Mouse (Mus musculus) heart, embryonic 10.5 days (tissue): Measurements from ENCODE around the gene Ints13. TPM values are rescaled to one million over a fixed set of nuclear protein-coding genes. Genes with fewer than 3 reads are reported as not detected.

Source experiments
- DNase-seq: peaks from one replicate; pipeline ENCODE4 v3.0.0-alpha.2; 2017; ENCODE audit warnings: low spot score
- H3K27ac ChIP-seq: fragments of 300-500 bp; sonication (generic); 2 replicates; pipeline ENCODE4 v1.5.1; 2016; ENCODE audit warnings: mild to moderate bottlenecking
- H3K27me3 ChIP-seq: fragments of 300-500 bp; sonication (generic); 2 replicates; pipeline ENCODE4 v1.6.1; 2016; ENCODE audit warnings: mild to moderate bottlenecking; ENCODE audit not compliant: poor library complexity, insufficient read depth, severe bottlenecking
- H3K36me3 ChIP-seq: fragments of 300-500 bp; sonication (generic); 2 replicates; pipeline ENCODE4 v1.6.1; 2016; ENCODE audit warnings: mild to moderate bottlenecking, moderate library complexity
- H3K4me1 ChIP-seq: fragments of 300-500 bp; sonication (generic); 2 replicates; pipeline ENCODE4 v1.6.1; 2016; ENCODE audit warnings: mild to moderate bottlenecking
- H3K4me3 ChIP-seq: fragments of 300-500 bp; sonication (generic); 2 replicates; pipeline ENCODE4 v1.5.1; 2016; ENCODE audit warnings: mild to moderate bottlenecking, moderate library complexity
- H3K9me3 ChIP-seq: fragments of 300-500 bp; sonication (generic); 2 replicates; pipeline ENCODE4 v1.6.1; 2016; ENCODE audit warnings: mild to moderate bottlenecking, moderate library complexity
- WGBS: fragments of 180-500 bp; shearing (Covaris S2); methylation state at CpG from one replicate; pipeline ENCODE4 v1.1.7; 2016; 5-methylcytosine and 5-hydroxymethylcytosine counted together
- polyA plus RNA-seq: library from polyadenylated mRNA; unstranded; fragments of >200 nt; fragmentation: Nextera tagmentation; extraction: Ambion mirVana; gene quantifications from 2 replicates; pipeline ENCODE4 v1.2.1, GENCODE M21; 2016

The Ints13 gene
- polyA plus RNA-seq, 1 experiment from 2014 or later: 63.1 TPM

DNA sequence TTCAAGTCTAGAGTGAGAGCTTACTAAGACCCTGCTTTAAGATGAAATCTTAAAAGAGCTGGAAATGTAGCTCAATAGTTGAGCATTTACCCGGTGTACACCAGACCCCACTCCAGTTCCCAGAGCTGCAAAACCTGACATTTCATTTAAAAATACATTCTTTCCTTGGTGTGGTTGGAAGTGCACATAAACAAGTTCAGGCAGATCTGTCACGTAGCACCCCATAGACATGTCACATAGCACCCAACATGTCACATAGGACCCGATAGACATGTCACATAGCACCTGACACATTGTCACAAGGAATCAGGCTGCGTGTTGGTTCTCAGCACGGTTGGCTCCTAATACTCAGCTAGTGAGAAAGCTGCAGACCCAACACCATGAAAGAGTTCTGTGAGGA lies 42.1 kb downstream of the Ints13 start:
- 88% methylated on average over 5 of the region's 5 CpGs for WGBS

GRCm38 (mm10) chr6:146533146-146533545 lies 44.5 kb downstream of the Ints13 start:
- Histone ChIP-seq H3K27me3 (no peaks in the 10 kb centered on the region), H3K9me3 (no peaks in the 10 kb centered on the region), H3K4me3 (no peak overlapping the region), H3K27ac (no peak overlapping the region), H3K36me3 (no peaks in the 10 kb centered on the region), H3K4me1 (peaks cover 11% of the 10 kb centered on the region)
- WGBS: 80% methylated on average over 4 of the region's 4 CpGs
- DNase-seq: no peak

More for the DNA sequence above, 42.1 kb downstream of the Ints13 start:
- H3K27me3 ChIP-seq: no peaks in the 10 kb centered on the region
- peaks cover 15% of the 10 kb centered on the region for H3K4me1 ChIP-seq
- H3K4me3 ChIP-seq: no peak overlapping the region
- no peak for DNase-seq
- no peaks in the 10 kb centered on the region for H3K36me3 ChIP-seq
- H3K27ac ChIP-seq: no peak overlapping the region
- H3K9me3 ChIP-seq: no peaks in the 10 kb centered on the region

DNA sequence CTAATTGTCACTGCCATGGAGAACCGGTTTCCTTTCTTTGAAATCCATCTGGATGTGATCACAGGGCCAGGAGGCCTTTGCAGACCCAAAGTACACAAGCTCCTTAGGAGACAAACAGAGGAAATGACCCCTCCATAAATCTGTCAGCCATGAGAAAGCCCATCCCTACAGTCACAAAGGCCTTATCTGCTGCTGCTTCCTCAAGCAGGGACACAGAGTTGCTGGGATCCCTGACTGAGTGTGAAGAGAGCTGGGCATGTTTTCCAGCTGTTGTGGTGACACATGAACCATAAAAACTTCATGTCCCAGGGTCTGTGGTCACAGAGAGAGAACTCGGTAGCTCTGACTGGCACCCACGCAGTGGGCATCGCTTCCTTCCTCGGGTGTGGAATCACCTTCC lies 46.9 kb downstream of the Ints13 start:
- H3K36me3 ChIP-seq: no peaks in the 10 kb centered on the region
- no peak overlapping the region for H3K4me3 ChIP-seq
- H3K27me3 ChIP-seq: no peaks in the 10 kb centered on the region
- H3K9me3 ChIP-seq: no peaks in the 10 kb centered on the region
- peak; percentile 80 for DNase-seq
- H3K27ac ChIP-seq: peak overlapping the region; percentile 62; the same call in 1 of the 2 replicates
- 45% methylated on average over 5 of the region's 5 CpGs for WGBS
- H3K4me1 ChIP-seq: peaks cover 6% of the 10 kb centered on the region; the same call in 1 of the 2 replicates

DNA sequence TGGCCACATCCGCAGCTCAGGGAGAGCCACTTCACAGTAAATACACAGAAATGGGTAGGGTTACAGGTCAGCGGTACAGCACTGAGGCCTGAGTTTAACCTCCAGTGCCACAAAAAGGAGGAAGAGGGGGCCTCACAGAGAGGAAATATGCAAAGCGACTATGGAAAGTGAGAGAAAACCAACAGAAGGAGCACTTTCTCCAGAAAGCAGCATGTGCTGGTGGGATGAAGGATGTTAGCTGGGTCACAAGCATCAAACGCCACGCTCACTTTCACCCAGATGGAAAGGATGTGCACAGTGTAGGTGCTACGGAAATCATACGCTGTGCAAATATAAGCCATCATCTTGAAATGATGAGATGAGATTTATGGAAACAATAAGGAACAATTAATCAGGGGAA lies 47.3 kb downstream of the Ints13 start:
- no peaks in the 10 kb centered on the region for H3K27me3 ChIP-seq
- peaks cover 6% of the 10 kb centered on the region; the same call in 1 of the 2 replicates for H3K4me1 ChIP-seq
- H3K27ac ChIP-seq: peak overlapping the region; percentile 62
- WGBS: 52% methylated on average over 7 of the region's 7 CpGs
- no peak overlapping the region for H3K4me3 ChIP-seq
- H3K9me3 ChIP-seq: no peaks in the 10 kb centered on the region
- no peaks in the 10 kb centered on the region for H3K36me3 ChIP-seq
- DNase-seq: no peak

DNA sequence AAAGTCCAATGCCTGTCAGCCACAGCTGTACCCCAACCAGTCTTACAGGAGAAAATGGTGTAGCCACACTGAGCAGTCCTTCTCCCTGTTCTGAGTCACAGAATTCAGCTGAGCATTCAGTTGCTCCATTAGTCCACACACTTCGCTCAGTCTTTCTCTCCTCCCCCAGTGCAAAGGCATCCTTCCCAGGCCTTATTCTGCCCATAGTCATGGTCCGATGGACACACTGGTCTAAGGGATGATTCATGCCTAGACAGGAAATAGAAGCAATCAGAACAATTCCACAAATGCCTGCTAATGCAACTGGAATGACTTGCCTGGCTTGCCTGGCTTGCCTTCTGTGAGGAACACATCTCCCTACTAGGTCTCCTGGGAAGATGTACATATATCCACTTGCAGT lies 50.1 kb downstream of the Ints13 start:
- Histone ChIP-seq H3K9me3 (no peaks in the 10 kb centered on the region), H3K4me1 (peaks cover 6% of the 10 kb centered on the region; the same call in 1 of the 2 replicates), H3K36me3 (no peaks in the 10 kb centered on the region), H3K4me3 (no peak overlapping the region), H3K27me3 (no peaks in the 10 kb centered on the region), H3K27ac (no peak overlapping the region)
- DNase-seq: no peak
- 71% methylated on average over 2 of the region's 2 CpGs for WGBS

DNA sequence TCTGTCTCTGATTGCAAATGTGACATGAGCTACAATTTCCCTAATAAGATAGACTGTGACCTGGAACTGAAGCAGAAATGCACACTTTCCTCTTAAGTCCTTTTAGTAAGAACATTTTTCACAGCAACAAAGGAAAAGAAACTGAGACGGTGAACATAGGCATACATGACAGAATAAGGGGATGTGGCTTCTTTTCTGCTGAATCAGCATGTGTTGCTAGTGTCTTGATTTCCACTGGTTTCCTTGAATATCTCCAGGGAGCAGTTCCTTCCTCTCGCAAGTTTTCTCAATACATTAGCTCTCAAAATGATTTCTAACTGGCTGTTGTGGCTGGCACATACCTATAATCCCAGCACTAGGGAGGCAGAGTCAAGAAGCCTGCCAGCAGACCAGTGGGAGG lies 52.1 kb downstream of the Ints13 start:
- no peak overlapping the region for H3K4me3 ChIP-seq
- H3K27ac ChIP-seq: no peak overlapping the region
- no peak for DNase-seq
- no peaks in the 10 kb centered on the region for H3K9me3 ChIP-seq
- H3K27me3 ChIP-seq: no peaks in the 10 kb centered on the region
- 0 out of 2 replicates have a peak, but pooled peaks cover 2% of the 10 kb centered on the region for H3K4me1 ChIP-seq
- 66% methylated on average over 2 of the region's 2 CpGs for WGBS
- no peaks in the 10 kb centered on the region for H3K36me3 ChIP-seq

- H3K4me3 ChIP-seq: no peak overlapping the region
- H3K36me3 ChIP-seq: no peaks in the 10 kb centered on the region
- H3K4me1 ChIP-seq: no peaks in the 10 kb centered on the region
- DNase-seq: no peak
- no peaks in the 10 kb centered on the region for H3K27me3 ChIP-seq
- no peak overlapping the region for H3K27ac ChIP-seq
- 63% methylated on average over 5 of the region's 5 CpGs for WGBS
- H3K9me3 ChIP-seq: no peaks in the 10 kb centered on the region
Observed at GRCm38 (mm10) chr6:146521456-146522245, 56.0 kb downstream of the Ints13 start.

DNA sequence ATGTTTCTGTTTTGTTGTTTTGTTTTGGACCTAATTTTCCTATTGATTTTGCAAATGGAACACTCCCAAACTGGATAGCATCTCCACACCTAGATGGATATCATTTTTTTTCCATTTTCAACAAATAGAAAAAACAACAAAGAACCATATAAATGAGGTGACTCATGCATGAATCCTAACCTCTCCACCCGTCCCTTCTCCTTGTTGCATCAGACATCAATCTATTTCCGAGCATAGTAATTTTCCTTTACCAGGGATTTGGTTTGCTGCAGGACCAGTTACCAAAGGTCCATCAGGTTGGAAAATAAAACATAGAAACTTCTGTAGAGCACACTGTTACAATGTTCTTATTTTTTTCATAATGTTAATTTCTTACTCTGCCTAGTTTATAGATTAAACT lies 58.6 kb downstream of the Ints13 start:
- Histone ChIP-seq H3K4me1 (peaks cover 17% of the 10 kb centered on the region), H3K9me3 (no peaks in the 10 kb centered on the region), H3K36me3 (no peaks in the 10 kb centered on the region), H3K4me3 (no peak overlapping the region), H3K27ac (no peak overlapping the region), H3K27me3 (no peaks in the 10 kb centered on the region)
- no peak for DNase-seq
- WGBS: 72% methylated on average over 2 of the region's 2 CpGs

GRCm38 (mm10) chr6:146515936-146516335 lies 61.7 kb downstream of the Ints13 start:
- no peak overlapping the region for H3K4me3 ChIP-seq
- DNase-seq: no peak
- H3K27me3 ChIP-seq: no peaks in the 10 kb centered on the region
- peaks cover 37% of the 10 kb centered on the region for H3K4me1 ChIP-seq
- no peaks in the 10 kb centered on the region for H3K9me3 ChIP-seq
- 67% methylated on average over 6 of the region's 6 CpGs for WGBS
- H3K36me3 ChIP-seq: no peaks in the 10 kb centered on the region
- H3K27ac ChIP-seq: no peak overlapping the region

GRCm38 (mm10) chr6:146514531-146514948 lies 63.1 kb downstream of the Ints13 start:
- DNase-seq: no peak
- H3K36me3 ChIP-seq: no peaks in the 10 kb centered on the region
- H3K4me3 ChIP-seq: no peak overlapping the region
- H3K27ac ChIP-seq: peak overlapping the region; percentile 81
- H3K4me1 ChIP-seq: peaks cover 44% of the 10 kb centered on the region
- WGBS: 39% methylated on average over 7 of the region's 7 CpGs
- H3K9me3 ChIP-seq: no peaks in the 10 kb centered on the region
- no peaks in the 10 kb centered on the region for H3K27me3 ChIP-seq

DNA sequence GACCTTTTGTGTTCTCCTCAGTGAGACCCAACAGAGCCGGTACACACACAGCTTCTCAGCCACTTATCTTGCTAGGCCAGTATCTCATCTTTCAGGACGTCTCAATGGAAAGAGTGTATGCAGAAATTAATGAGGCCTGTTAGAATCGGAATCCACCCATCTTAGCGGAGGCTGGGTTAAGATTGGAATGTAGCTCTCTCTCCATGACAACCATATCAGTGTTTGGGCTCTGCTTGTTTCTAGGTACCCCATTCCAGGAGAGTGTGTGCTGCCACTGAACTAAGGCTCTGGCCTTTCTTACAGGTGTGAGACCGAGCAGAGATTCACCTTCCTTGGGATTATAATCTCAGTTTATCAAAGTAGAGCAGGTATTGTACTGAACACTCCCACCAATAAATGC lies 63.7 kb downstream of the Ints13 start:
- no peak overlapping the region for H3K4me3 ChIP-seq
- 21% methylated on average over 5 of the region's 5 CpGs for WGBS
- peaks cover 44% of the 10 kb centered on the region for H3K4me1 ChIP-seq
- no peak for DNase-seq
- H3K9me3 ChIP-seq: no peaks in the 10 kb centered on the region
- H3K27me3 ChIP-seq: no peaks in the 10 kb centered on the region
- peak overlapping the region; percentile 81; the same call in 1 of the 2 replicates for H3K27ac ChIP-seq
- H3K36me3 ChIP-seq: no peaks in the 10 kb centered on the region

DNA sequence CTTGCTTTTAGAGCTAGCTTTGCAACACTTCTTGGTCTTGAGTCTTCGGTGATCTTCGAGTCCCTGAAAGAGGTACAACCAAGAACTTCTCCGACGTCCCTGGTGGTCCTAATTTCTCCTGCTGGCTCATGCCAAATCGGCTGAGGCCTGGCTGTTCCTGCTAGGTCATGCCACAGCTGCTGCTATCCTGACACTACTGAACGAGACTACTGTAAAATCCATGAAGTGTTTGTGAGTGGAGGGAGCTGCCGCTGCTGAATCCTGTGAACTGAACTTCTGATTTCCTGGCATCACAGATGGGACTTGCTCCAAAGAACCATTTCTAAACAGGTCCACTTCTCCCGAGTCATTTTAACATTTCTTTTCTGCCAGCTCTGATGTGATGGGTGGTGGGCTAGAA lies 64.3 kb downstream of the Ints13 start:
- Histone ChIP-seq H3K4me3 (no peak overlapping the region), H3K9me3 (no peaks in the 10 kb centered on the region), H3K27ac (peak overlapping the region; percentile 60), H3K4me1 (peaks cover 44% of the 10 kb centered on the region), H3K36me3 (no peaks in the 10 kb centered on the region), H3K27me3 (no peaks in the 10 kb centered on the region)
- no peak for DNase-seq
- WGBS: 76% methylated on average over 8 of the region's 8 CpGs

GRCm38 (mm10) chr6:146511511-146511910 lies 66.1 kb downstream of the Ints13 start:
- Histone ChIP-seq H3K27me3 (no peaks in the 10 kb centered on the region), H3K9me3 (no peaks in the 10 kb centered on the region), H3K4me1 (peaks cover 44% of the 10 kb centered on the region), H3K27ac (no peak overlapping the region), H3K36me3 (no peaks in the 10 kb centered on the region), H3K4me3 (no peak overlapping the region)
- no peak for DNase-seq
- 83% methylated on average over 8 of the region's 8 CpGs for WGBS
